Mouse (Mus musculus): Measurements from ENCODE around the gene Tmem63c. TPM values are rescaled to one million over a fixed set of nuclear protein-coding genes. Genes with fewer than 3 reads are reported as not detected.

Tmem63c gene
- polyA plus RNA-seq, 1 experiment from 2014 or later = 9.1 TPM

- ATAC-seq (ENCODE audit: low FRiP score, low TSS enrichment) = no peak
- H3K4me1 ChIP-seq (ENCODE audit: control insufficient read depth, insufficient read depth, low read length) = 0 out of 2 replicates have a peak, but pooled peaks cover 2% of the 10 kb centered on the region
- 94% methylated on average over 9 of the region's 9 CpGs for WGBS
- H3K4me3 ChIP-seq (replicated peaks; ENCODE audit: low read depth, low read length) = no peak overlapping the region
- no peak overlapping the region for H3K27ac ChIP-seq (replicated peaks; ENCODE audit: low read depth, low read length)
- H3K4me2 ChIP-seq (ENCODE audit: low read length) = no peak overlapping the region
- H3K36me3 ChIP-seq (ENCODE audit: control insufficient read depth, insufficient read depth, low read length) = peaks cover 31% of the 10 kb centered on the region; the same call in 1 of the 2 replicates
- DNase-seq = no peak
- H3K9me3 ChIP-seq (ENCODE audit: control insufficient read depth, low read length) = no peaks in the 10 kb centered on the region
- no peak overlapping the region for H3K9ac ChIP-seq (replicated peaks; ENCODE audit: low read length)
- H3K27me3 ChIP-seq (ENCODE audit: control insufficient read depth, insufficient read depth, low read length) = no peaks in the 10 kb centered on the region
Measured at GRCm38 (mm10) chr12:87132784-87133183, 111.6 kb downstream of the Tmem63c start.

GRCm38 (mm10) chr12:87137439-87138341, 116.5 kb downstream of the Tmem63c start:
- H3K4me1 ChIP-seq (ENCODE audit: control insufficient read depth, insufficient read depth, low read length) = 0 out of 2 replicates have a peak, but pooled peaks cover 3% of the 10 kb centered on the region
- H3K4me2 ChIP-seq (ENCODE audit: low read length) = no peak overlapping the region
- no peak overlapping the region for H3K9ac ChIP-seq (replicated peaks; ENCODE audit: low read length)
- DNase-seq (peak; percentile 58), ATAC-seq (ENCODE audit: low FRiP score, low TSS enrichment) (peak; percentile 70)
- H3K36me3 ChIP-seq (ENCODE audit: control insufficient read depth, insufficient read depth, low read length) = peaks cover 13% of the 10 kb centered on the region; the same call in 1 of the 2 replicates
- no peaks in the 10 kb centered on the region for H3K27me3 ChIP-seq (ENCODE audit: control insufficient read depth, insufficient read depth, low read length)
- no peak overlapping the region for H3K4me3 ChIP-seq (replicated peaks; ENCODE audit: low read depth, low read length)
- 40% methylated on average over 15 of the region's 15 CpGs for WGBS
- peak overlapping the region; percentile 39; the same call in 1 of the 2 replicates for H3K27ac ChIP-seq (replicated peaks; ENCODE audit: low read depth, low read length)
- no peaks in the 10 kb centered on the region for H3K9me3 ChIP-seq (ENCODE audit: control insufficient read depth, low read length)

DNA sequence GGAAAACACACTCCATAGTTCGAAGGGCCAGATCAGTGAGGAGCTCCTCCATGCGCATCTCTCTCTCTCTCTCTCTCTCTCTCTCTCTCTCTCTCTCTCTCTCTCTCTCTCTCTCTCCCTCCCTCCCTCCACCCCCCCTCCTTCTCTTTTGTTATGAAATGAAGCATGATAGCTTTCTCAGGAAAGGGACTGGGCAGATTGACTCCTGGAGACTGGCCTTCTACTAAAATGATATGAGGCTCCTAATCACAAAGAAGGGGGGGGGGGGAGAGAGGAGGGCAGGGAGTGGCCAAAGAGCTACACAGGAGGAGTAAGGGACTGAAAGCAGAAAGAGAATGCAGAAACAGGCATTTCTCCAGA, 117.2 kb downstream of the Tmem63c start:
- DNase-seq = no peak
- peak overlapping the region; percentile 39; the same call in 1 of the 2 replicates for H3K27ac ChIP-seq (replicated peaks; ENCODE audit: low read depth, low read length)
- WGBS = 24% methylated on average over 2 of the region's 2 CpGs
- no peak overlapping the region for H3K9ac ChIP-seq (replicated peaks; ENCODE audit: low read length)
- H3K4me1 ChIP-seq (ENCODE audit: control insufficient read depth, insufficient read depth, low read length) = 0 out of 2 replicates have a peak, but pooled peaks cover 3% of the 10 kb centered on the region
- H3K4me3 ChIP-seq (replicated peaks; ENCODE audit: low read depth, low read length) = no peak overlapping the region
- no peak overlapping the region for H3K4me2 ChIP-seq (ENCODE audit: low read length)
- no peak for ATAC-seq (ENCODE audit: low FRiP score, low TSS enrichment)
- H3K27me3 ChIP-seq (ENCODE audit: control insufficient read depth, insufficient read depth, low read length) = no peaks in the 10 kb centered on the region
- no peaks in the 10 kb centered on the region for H3K9me3 ChIP-seq (ENCODE audit: control insufficient read depth, low read length)
- H3K36me3 ChIP-seq (ENCODE audit: control insufficient read depth, insufficient read depth, low read length) = peaks cover 7% of the 10 kb centered on the region; the same call in 1 of the 2 replicates

DNA sequence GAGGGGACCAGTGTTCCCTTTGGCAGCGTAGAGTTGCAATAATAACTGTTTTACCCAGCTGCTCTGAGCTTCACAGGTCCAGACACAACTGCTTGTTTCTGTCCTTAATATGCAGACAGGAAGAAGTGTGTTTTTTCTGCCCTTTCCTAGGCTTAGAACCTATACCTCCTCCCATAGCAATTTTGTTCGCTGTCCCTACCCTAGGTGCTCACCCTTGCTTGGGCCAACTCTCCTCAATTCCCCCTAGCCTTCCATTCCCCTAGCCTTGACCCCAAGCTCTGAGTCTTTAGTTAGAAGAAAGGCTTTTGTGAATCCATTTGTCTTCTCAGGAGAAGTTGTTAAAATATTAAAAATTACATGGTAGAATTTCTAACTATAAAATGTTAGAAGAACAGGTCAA, 117.6 kb downstream of the Tmem63c start:
- H3K4me1 ChIP-seq (ENCODE audit: control insufficient read depth, insufficient read depth, low read length) = 0 out of 2 replicates have a peak, but pooled peaks cover 3% of the 10 kb centered on the region
- DNase-seq (no peak), ATAC-seq (ENCODE audit: low FRiP score, low TSS enrichment) (no peak)
- peaks cover 5% of the 10 kb centered on the region; the same call in 1 of the 2 replicates for H3K36me3 ChIP-seq (ENCODE audit: control insufficient read depth, insufficient read depth, low read length)
- no peak overlapping the region for H3K9ac ChIP-seq (replicated peaks; ENCODE audit: low read length)
- H3K27ac ChIP-seq (replicated peaks; ENCODE audit: low read depth, low read length) = 0 out of 2 replicates have a peak overlapping the region, but pooled peaks have one; percentile 49
- 44% methylated on average over 2 of the region's 2 CpGs for WGBS
- no peaks in the 10 kb centered on the region for H3K27me3 ChIP-seq (ENCODE audit: control insufficient read depth, insufficient read depth, low read length)
- no peak overlapping the region for H3K4me2 ChIP-seq (ENCODE audit: low read length)
- no peak overlapping the region for H3K4me3 ChIP-seq (replicated peaks; ENCODE audit: low read depth, low read length)
- no peaks in the 10 kb centered on the region for H3K9me3 ChIP-seq (ENCODE audit: control insufficient read depth, low read length)

Small RNAs within 50 kb of the gene (microRNA-seq; reads per million reads assigned to microRNA genes)
- gene Gm25847 = not detected

Other genes with a start within 250 kb of the Tmem63c start
- 71.6 and 80.2 TPM in 2 replicates for gene Irf2bpl, start 136.5 kb upstream of the Tmem63c start, polyA plus RNA-seq (2014; fragmentation: Nextera tagmentation; extraction: Ambion mirVana)
- 42.5 and 61.0 TPM in 2 replicates for gene Cipc, start 74.3 kb upstream of the Tmem63c start, polyA plus RNA-seq (2014; fragmentation: Nextera tagmentation; extraction: Ambion mirVana)
- gene Zdhhc22, start 30.9 kb upstream of the Tmem63c start, polyA plus RNA-seq (2014; fragmentation: Nextera tagmentation; extraction: Ambion mirVana) = 9.0 and 10.7 TPM in 2 replicates
- gene Ngb, start 81.2 kb downstream of the Tmem63c start, polyA plus RNA-seq (2014; fragmentation: Nextera tagmentation; extraction: Ambion mirVana) = 3.8 and 5.1 TPM in 2 replicates
- gene Gstz1, start 125.8 kb downstream of the Tmem63c start, polyA plus RNA-seq (2014; fragmentation: Nextera tagmentation; extraction: Ambion mirVana) = 29.9 and 30.8 TPM in 2 replicates
- gene Pomt2, start 126.6 kb downstream of the Tmem63c start, polyA plus RNA-seq (2014; fragmentation: Nextera tagmentation; extraction: Ambion mirVana) = 12.2 and 16.6 TPM in 2 replicates
- gene Samd15, start 178.4 kb downstream of the Tmem63c start, polyA plus RNA-seq (2014; fragmentation: Nextera tagmentation; extraction: Ambion mirVana) = 1.2 and 2.6 TPM in 2 replicates
- gene Tmed8, start 179.1 kb downstream of the Tmem63c start, polyA plus RNA-seq (2014; fragmentation: Nextera tagmentation; extraction: Ambion mirVana) = 6.5 and 6.9 TPM in 2 replicates
- gene Noxred1, start 217.4 kb downstream of the Tmem63c start, polyA plus RNA-seq (2014; fragmentation: Nextera tagmentation; extraction: Ambion mirVana) = 0.81 and 1.0 TPM in 2 replicates
- 60.6 and 70.1 TPM in 2 replicates for gene Vipas39, start 244.9 kb downstream of the Tmem63c start, polyA plus RNA-seq (2014; fragmentation: Nextera tagmentation; extraction: Ambion mirVana)
- 176 and 180 TPM in 2 replicates for gene Ahsa1, start 245.1 kb downstream of the Tmem63c start, polyA plus RNA-seq (2014; fragmentation: Nextera tagmentation; extraction: Ambion mirVana)